Mouse (Mus musculus): Measurements from ENCODE around the gene Arhgap22.

- TF ChIP-seq CTCF (conservative IDR thresholded peaks at IDR 0.05; ENCODE audit: insufficient read depth, insufficient read length, low read depth, low read length) (no peak), POLR2A (IDR thresholded peaks at IDR 0.05; ENCODE audit: low read depth, low read length) (no peak)
Observed at GRCm38 (mm10) chr14:33212958-33213309, 892 bp upstream of the Arhgap22 start.
